Mouse (Mus musculus) embryonic facial prominence, embryonic 11.5 days (tissue): ENCODE measurements around the gene Esr2. TPM values are rescaled to one million over a fixed set of nuclear protein-coding genes. Genes with fewer than 3 reads are reported as not detected.

ENCODE experiments used
- ATAC-seq: fragments of 200-750 bp; cut with Nextera tagmentation; replicated peaks from 2 replicates; pipeline ENCODE4 v1.8.0; 2017; ENCODE audit warnings: low read depth; ENCODE audit not compliant: insufficient number of reproducible peaks, low FRiP score, low TSS enrichment
- DNase-seq: peaks from one replicate; pipeline ENCODE4 v3.0.0-alpha.2; 2015; ENCODE audit warnings: low spot score
- H3K27ac ChIP-seq: fragments of 300-500 bp; sonication (generic); replicated peaks from 2 replicates; pipeline ENCODE4 v1.5.1; 2014; ENCODE audit warnings: mild to moderate bottlenecking, low read depth, low read length, control low read depth
- H3K27me3 ChIP-seq: fragments of 300-500 bp; sonication (generic); 2 replicates; pipeline ENCODE4 v1.6.1; 2014; ENCODE audit warnings: mild to moderate bottlenecking, low read length, moderate library complexity, mixed read lengths; ENCODE audit not compliant: control insufficient read depth, insufficient read depth
- H3K36me3 ChIP-seq: fragments of 300-500 bp; sonication (generic); replicated peaks from 2 replicates; pipeline ENCODE4 v1.6.1; 2014; ENCODE audit warnings: low read depth, mild to moderate bottlenecking, low read length, moderate library complexity, mixed read lengths; ENCODE audit not compliant: control insufficient read depth, insufficient read depth
- H3K4me1 ChIP-seq: fragments of 300-500 bp; sonication (generic); 2 replicates; pipeline ENCODE4 v1.6.1; 2014; ENCODE audit warnings: low read length, mixed read lengths; ENCODE audit not compliant: control insufficient read depth, insufficient read depth
- H3K4me2 ChIP-seq: fragments of 300-500 bp; sonication (generic); 2 replicates; pipeline ENCODE4 v1.6.1; 2014; ENCODE audit warnings: low read depth, mild to moderate bottlenecking, control low read depth, low read length, moderate library complexity
- H3K4me3 ChIP-seq: fragments of 300-500 bp; sonication (generic); 2 replicates; pipeline ENCODE4 v1.5.1; 2014; ENCODE audit warnings: low read depth, low read length, control low read depth
- H3K9ac ChIP-seq: fragments of 300-500 bp; sonication (generic); replicated peaks from 2 replicates; pipeline ENCODE4 v1.6.1; 2014; ENCODE audit warnings: mild to moderate bottlenecking, control low read depth, low read length
- H3K9me3 ChIP-seq: fragments of 300-500 bp; sonication (generic); replicated peaks from 2 replicates; pipeline ENCODE4 v1.6.1; 2016; ENCODE audit warnings: mild to moderate bottlenecking, low read length, inconsistent platforms, mixed read lengths; ENCODE audit not compliant: control insufficient read depth
- WGBS: fragments of 180-500 bp; shearing (Covaris S2); extraction: QIAGEN DNeasy Blood & Tissue Kit; methylation state at CpG from one replicate; pipeline ENCODE4 v1.1.7; 2014; 5-methylcytosine and 5-hydroxymethylcytosine counted together
- polyA plus RNA-seq: library from polyadenylated mRNA; unstranded; fragments of >200 nt; fragmentation: Nextera tagmentation; extraction: Ambion mirVana; gene quantifications from 2 replicates; pipeline ENCODE4 v1.2.1, GENCODE M21; 2014

The Esr2 gene
- polyA plus RNA-seq, 1 experiment from 2014 or later = 0.62 TPM

- Histone ChIP-seq H3K36me3 (no peaks in the 10 kb centered on the region), H3K4me2 (no peak overlapping the region), H3K27me3 (no peaks in the 10 kb centered on the region), H3K4me1 (no peaks in the 10 kb centered on the region), H3K9me3 (no peaks in the 10 kb centered on the region), H3K9ac (no peak overlapping the region), H3K27ac (no peak overlapping the region), H3K4me3 (no peak overlapping the region)
- DNase-seq (no peak), ATAC-seq (no peak)
- WGBS = 59% methylated on average over 4 of the region's 4 CpGs
Measured at GRCm38 (mm10) chr12:76116577-76116976, 60.5 kb downstream of the Esr2 start.

GRCm38 (mm10) chr12:76111046-76111445 is 66.0 kb downstream of the Esr2 start:
- Histone ChIP-seq H3K4me1 (no peaks in the 10 kb centered on the region), H3K27ac (no peak overlapping the region), H3K4me3 (no peak overlapping the region), H3K9me3 (no peaks in the 10 kb centered on the region), H3K9ac (no peak overlapping the region), H3K27me3 (no peaks in the 10 kb centered on the region), H3K36me3 (peaks cover 6% of the 10 kb centered on the region), H3K4me2 (no peak overlapping the region)
- DNase-seq (no peak), ATAC-seq (peak; percentile 58; the same call in 1 of the 2 replicates)
- 81% methylated on average over 3 of the region's 3 CpGs for WGBS

DNA sequence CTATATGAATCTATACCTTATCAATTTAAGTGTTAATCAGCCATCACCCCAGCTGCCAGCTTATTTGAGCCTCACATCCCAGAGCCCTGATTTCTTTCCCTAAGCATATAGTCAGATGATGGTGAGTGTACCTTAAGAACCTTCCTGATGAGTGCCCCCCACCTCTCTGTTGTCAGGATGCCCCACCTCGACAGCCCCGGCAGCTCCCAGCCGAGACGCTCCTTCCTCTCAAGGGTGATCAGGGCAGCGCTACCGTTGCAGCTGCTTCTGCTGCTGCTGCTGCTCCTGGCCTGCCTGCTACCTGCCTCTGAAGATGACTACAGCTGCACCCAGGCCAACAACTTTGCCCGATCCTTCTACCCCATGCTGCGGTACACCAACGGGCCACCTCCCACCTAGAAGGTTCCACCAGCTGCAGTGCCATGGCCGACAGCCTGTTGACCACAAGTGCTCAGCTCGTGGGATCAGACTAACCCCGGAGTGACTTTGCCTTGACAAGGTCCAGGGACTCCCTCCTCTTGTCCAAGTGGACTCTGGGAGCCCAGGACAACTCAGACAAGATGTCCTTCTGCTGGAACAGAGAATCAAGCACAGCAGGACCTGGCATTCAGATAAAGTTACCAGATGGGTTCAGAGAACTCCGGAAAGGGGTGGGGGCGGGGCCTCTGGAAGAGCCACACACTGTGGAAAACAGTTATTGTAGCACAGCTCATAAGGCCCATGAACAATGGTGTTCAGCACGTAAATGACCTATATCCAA is 67.2 kb downstream of the Esr2 start:
- ATAC-seq = 0 out of 2 replicates have a peak, but pooled peaks have one; percentile 27
- H3K27me3 ChIP-seq = no peaks in the 10 kb centered on the region
- WGBS = 93% methylated on average over 15 of the region's 15 CpGs
- peaks cover 16% of the 10 kb centered on the region for H3K36me3 ChIP-seq
- no peak overlapping the region for H3K27ac ChIP-seq
- H3K4me1 ChIP-seq = no peaks in the 10 kb centered on the region
- no peak overlapping the region for H3K9ac ChIP-seq
- no peak overlapping the region for H3K4me3 ChIP-seq
- no peak for DNase-seq
- no peak overlapping the region for H3K4me2 ChIP-seq
- H3K9me3 ChIP-seq = no peaks in the 10 kb centered on the region

- peaks cover 35% of the 10 kb centered on the region for H3K36me3 ChIP-seq
- DNase-seq (no peak), ATAC-seq (no peak)
- H3K27me3 ChIP-seq = no peaks in the 10 kb centered on the region
- no peak overlapping the region for H3K9ac ChIP-seq
- H3K4me2 ChIP-seq = no peak overlapping the region
- no peaks in the 10 kb centered on the region for H3K4me1 ChIP-seq
- 92% methylated on average over 20 of the region's 20 CpGs for WGBS
- H3K9me3 ChIP-seq = no peaks in the 10 kb centered on the region
- H3K27ac ChIP-seq = no peak overlapping the region
- H3K4me3 ChIP-seq = no peak overlapping the region
Measured at GRCm38 (mm10) chr12:76104596-76105351, 72.3 kb downstream of the Esr2 start.

GRCm38 (mm10) chr12:76102621-76103020 is 74.4 kb downstream of the Esr2 start:
- 95% methylated on average over 12 of the region's 12 CpGs for WGBS
- Histone ChIP-seq H3K4me1 (no peaks in the 10 kb centered on the region), H3K9ac (no peak overlapping the region), H3K36me3 (peaks cover 40% of the 10 kb centered on the region), H3K27ac (no peak overlapping the region), H3K4me3 (no peak overlapping the region), H3K27me3 (no peaks in the 10 kb centered on the region), H3K9me3 (no peaks in the 10 kb centered on the region), H3K4me2 (no peak overlapping the region)
- ATAC-seq = no peak
- DNase-seq = no peak

- peaks cover 22% of the 10 kb centered on the region for H3K36me3 ChIP-seq
- peak; percentile 32 for DNase-seq
Measured at GRCm38 (mm10) chr12:76095117-76096035, 81.7 kb downstream of the Esr2 start.

GRCm38 (mm10) chr12:76093613-76094588 is 83.2 kb downstream of the Esr2 start:
- ATAC-seq = no peak
- Histone ChIP-seq H3K9me3 (no peaks in the 10 kb centered on the region), H3K9ac (no peak overlapping the region), H3K27me3 (no peaks in the 10 kb centered on the region), H3K27ac (no peak overlapping the region), H3K4me2 (no peak overlapping the region), H3K4me1 (no peaks in the 10 kb centered on the region), H3K36me3 (peaks cover 11% of the 10 kb centered on the region), H3K4me3 (no peak overlapping the region)
- no peak for DNase-seq
- 93% methylated on average over 15 of the region's 15 CpGs for WGBS

More at GRCm38 (mm10) chr12:76095117-76096035, 81.7 kb downstream of the Esr2 start:
- Histone ChIP-seq H3K9me3 (no peaks in the 10 kb centered on the region), H3K27me3 (no peaks in the 10 kb centered on the region), H3K4me1 (no peaks in the 10 kb centered on the region), H3K27ac (no peak overlapping the region), H3K4me2 (no peak overlapping the region), H3K4me3 (no peak overlapping the region), H3K9ac (no peak overlapping the region)
- no peak for ATAC-seq
- 47% methylated on average over 30 of the region's 30 CpGs for WGBS
